Mouse (Mus musculus) midbrain, postnatal 0 days (tissue): Measurements from ENCODE around the gene Pip5k1b. TPM values are rescaled to one million over a fixed set of nuclear protein-coding genes. Genes with fewer than 3 reads are reported as not detected.

ENCODE experiments used
- ATAC-seq: fragments of 200-750 bp; cut with Nextera tagmentation; 2 replicates; pipeline ENCODE4 v1.8.0; 2017; ENCODE audit warnings: moderate number of reproducible peaks, mild to moderate bottlenecking, moderate TSS enrichment, moderate library complexity; ENCODE audit not compliant: low FRiP score
- DNase-seq: peaks from one replicate; pipeline ENCODE4 v3.0.0-alpha.2; 2015; ENCODE audit warnings: low spot score
- H3K27ac ChIP-seq: fragments of 300-500 bp; sonication (generic); 2 replicates; pipeline ENCODE4 v1.5.1; 2014; ENCODE audit warnings: low read depth, mild to moderate bottlenecking, low read length, mixed read lengths
- H3K27me3 ChIP-seq: fragments of 300-500 bp; sonication (generic); 2 replicates; pipeline ENCODE4 v1.6.1; 2014; ENCODE audit warnings: low read length, control low read depth, mixed read lengths; ENCODE audit not compliant: insufficient read depth
- H3K36me3 ChIP-seq: fragments of 300-500 bp; sonication (generic); 2 replicates; pipeline ENCODE4 v1.6.1; 2014; ENCODE audit warnings: low read length, control low read depth, mixed read lengths; ENCODE audit not compliant: insufficient read depth
- H3K4me1 ChIP-seq: fragments of 300-500 bp; sonication (generic); 2 replicates; pipeline ENCODE4 v1.6.1; 2014; ENCODE audit warnings: mild to moderate bottlenecking, control low read depth, antibody characterized with exemption, low read length, mixed read lengths; ENCODE audit not compliant: insufficient read depth
- H3K4me2 ChIP-seq: fragments of 300-500 bp; sonication (generic); 2 replicates; pipeline ENCODE4 v1.6.1; 2014; ENCODE audit warnings: low read depth, mild to moderate bottlenecking, low read length, mixed read lengths; ENCODE audit not compliant: poor library complexity, severe bottlenecking
- H3K4me3 ChIP-seq: fragments of 300-500 bp; sonication (generic); 2 replicates; pipeline ENCODE4 v1.5.1; 2014; ENCODE audit warnings: low read depth, mild to moderate bottlenecking, low read length, moderate library complexity
- H3K9ac ChIP-seq: fragments of 300-500 bp; sonication (generic); replicated peaks from 2 replicates; pipeline ENCODE4 v1.6.1; 2014; ENCODE audit warnings: mild to moderate bottlenecking, low read length, moderate library complexity, mixed read lengths; ENCODE audit not compliant: poor library complexity, severe bottlenecking
- H3K9me3 ChIP-seq: fragments of 300-500 bp; sonication (generic); 2 replicates; pipeline ENCODE4 v1.6.1; 2016; ENCODE audit warnings: low read length, control low read depth
- CTCF ChIP-seq: IDR thresholded peaks from 2 replicates; pipeline ENCODE4 v1.5.1; 2016; ENCODE audit warnings: antibody characterized with exemption, mild to moderate bottlenecking
- WGBS: fragments of 180-500 bp; shearing (Covaris S2); extraction: QIAGEN DNeasy Blood & Tissue Kit; methylation state at CpG from one replicate; pipeline ENCODE4 v1.1.7; 2014; 5-methylcytosine and 5-hydroxymethylcytosine counted together
- polyA plus RNA-seq: library from polyadenylated mRNA; unstranded; fragments of >200 nt; fragmentation: Nextera tagmentation; extraction: Ambion mirVana; gene quantifications from 2 replicates; pipeline ENCODE4 v1.2.1, GENCODE M21; 2015
- total RNA-seq: library from RNA; depleted of rRNA; stranded (reverse); fragments of >200 nt; gene quantifications from 2 replicates; pipeline ENCODE4 v1.2.3, GENCODE M21; 2014

Pip5k1b gene
- total and polyA plus RNA-seq, 2 experiments from 2014 or later: 0.86 to 3.0 TPM

DNA sequence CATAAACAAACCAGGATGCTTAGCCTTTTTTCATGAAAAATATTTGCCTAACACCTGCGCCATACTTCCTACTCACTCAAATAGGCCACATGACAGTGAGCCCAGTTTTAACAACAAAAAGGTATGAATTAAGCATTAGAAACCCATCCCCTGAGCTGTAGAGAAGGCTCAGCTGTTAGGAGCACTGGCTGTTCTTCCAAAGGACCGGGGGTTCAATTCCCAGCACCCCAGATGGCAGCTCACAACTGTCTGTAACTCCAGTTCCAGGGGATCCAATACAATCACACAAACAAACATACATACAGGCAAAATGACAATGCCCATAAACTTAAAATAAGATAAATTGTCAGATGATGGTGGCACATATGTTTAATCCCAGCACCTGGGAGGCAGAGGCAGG lies 5.7 kb downstream of the Pip5k1b start:
- H3K9ac ChIP-seq: no peak overlapping the region
- no peak overlapping the region for H3K27ac ChIP-seq
- no peak for DNase-seq
- H3K4me3 ChIP-seq: no peak overlapping the region
- no peaks in the 10 kb centered on the region for H3K27me3 ChIP-seq
- WGBS: 100% methylated on average over 2 of the region's 2 CpGs
- no peak for ATAC-seq
- H3K4me1 ChIP-seq: no peaks in the 10 kb centered on the region
- no peaks in the 10 kb centered on the region for H3K9me3 ChIP-seq
- TF ChIP-seq CTCF: no peak
- no peak overlapping the region for H3K4me2 ChIP-seq
- H3K36me3 ChIP-seq: no peaks in the 10 kb centered on the region

DNA sequence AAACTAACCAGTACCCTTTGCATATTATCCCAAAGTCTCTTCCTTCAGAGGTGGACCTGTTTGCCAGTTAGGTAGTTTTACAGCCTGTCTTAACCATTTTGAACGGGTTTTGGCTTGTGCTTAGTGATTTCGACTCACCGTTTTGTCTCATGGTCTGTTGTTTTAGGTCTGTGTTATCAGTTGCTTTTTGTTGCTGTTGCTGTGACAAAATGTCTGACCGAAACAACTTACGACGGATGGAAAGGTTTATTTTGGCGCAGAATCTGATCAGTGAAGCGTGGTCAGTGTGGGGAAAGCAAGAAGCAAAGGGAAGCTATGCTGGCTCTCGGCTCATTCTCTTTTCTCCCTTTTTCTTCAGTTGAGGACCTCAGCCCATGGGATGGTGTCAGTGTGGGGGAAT lies 7.3 kb downstream of the Pip5k1b start:
- Histone ChIP-seq H3K9me3 (no peaks in the 10 kb centered on the region), H3K4me3 (no peak overlapping the region), H3K27ac (no peak overlapping the region), H3K4me2 (no peak overlapping the region), H3K27me3 (no peaks in the 10 kb centered on the region), H3K4me1 (no peaks in the 10 kb centered on the region), H3K9ac (no peak overlapping the region), H3K36me3 (no peaks in the 10 kb centered on the region)
- WGBS: 97% methylated on average over 9 of the region's 9 CpGs
- DNase-seq (no peak), ATAC-seq (no peak)
- no peak for TF ChIP-seq CTCF

DNA sequence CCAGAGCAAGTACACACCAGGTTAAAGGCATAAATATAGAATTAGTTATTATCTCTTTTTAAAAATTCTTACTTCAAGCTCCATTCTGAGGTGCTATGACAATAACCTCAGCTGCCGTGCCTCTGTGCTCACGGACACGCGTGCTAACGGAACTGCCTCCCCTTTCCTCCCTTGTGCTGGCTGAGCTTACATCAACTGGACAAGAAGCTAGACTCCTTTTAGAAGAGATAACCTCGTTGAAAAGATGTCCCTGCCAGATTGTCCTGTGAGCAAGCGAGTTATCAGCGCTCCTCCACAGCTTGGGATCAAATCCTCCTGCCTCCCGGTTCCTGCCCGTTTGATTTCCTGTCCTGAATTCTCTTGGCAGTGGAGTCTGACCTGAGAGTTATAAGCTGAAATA lies 9.5 kb downstream of the Pip5k1b start:
- Histone ChIP-seq H3K4me2 (no peak overlapping the region), H3K27ac (no peak overlapping the region), H3K27me3 (no peaks in the 10 kb centered on the region), H3K9ac (no peak overlapping the region), H3K36me3 (no peaks in the 10 kb centered on the region), H3K4me1 (no peaks in the 10 kb centered on the region), H3K4me3 (no peak overlapping the region), H3K9me3 (no peaks in the 10 kb centered on the region)
- no peak for TF ChIP-seq CTCF
- ATAC-seq: no peak
- WGBS: 85% methylated on average over 10 of the region's 10 CpGs
- no peak for DNase-seq

GRCm38 (mm10) chr19:24543386-24544350 lies 12.0 kb downstream of the Pip5k1b start:
- WGBS: 63% methylated on average over 14 of the region's 14 CpGs

DNA sequence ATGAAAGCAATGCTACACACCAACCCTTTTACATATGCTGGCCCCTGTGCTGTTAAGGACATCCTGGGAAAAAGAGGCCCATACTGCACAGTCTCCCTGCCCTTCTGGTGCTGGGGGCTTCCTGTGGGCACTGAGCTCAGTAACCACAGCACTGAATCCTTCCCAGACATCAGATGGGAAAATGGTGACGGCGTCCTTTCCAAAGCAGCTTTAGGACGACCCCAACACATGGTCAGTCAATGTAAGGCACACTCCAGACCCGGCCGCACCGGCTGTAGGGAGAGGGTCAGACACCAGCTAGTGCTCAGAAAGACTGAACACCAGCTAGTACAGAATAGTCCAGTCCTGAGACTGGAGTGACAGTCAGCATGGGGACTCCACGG lies 13.4 kb downstream of the Pip5k1b start:
- no peak overlapping the region for H3K27ac ChIP-seq
- no peak for DNase-seq
- no peak overlapping the region for H3K9ac ChIP-seq
- no peak overlapping the region for H3K4me3 ChIP-seq
- H3K4me1 ChIP-seq: no peaks in the 10 kb centered on the region
- TF ChIP-seq CTCF: no peak
- H3K27me3 ChIP-seq: no peaks in the 10 kb centered on the region
- H3K4me2 ChIP-seq: no peak overlapping the region
- 94% methylated on average over 7 of the region's 7 CpGs for WGBS
- no peak for ATAC-seq
- H3K36me3 ChIP-seq: no peaks in the 10 kb centered on the region
- H3K9me3 ChIP-seq: no peaks in the 10 kb centered on the region

More at GRCm38 (mm10) chr19:24543386-24544350, 12.0 kb downstream of the Pip5k1b start:
- Histone ChIP-seq H3K36me3 (no peaks in the 10 kb centered on the region), H3K4me1 (no peaks in the 10 kb centered on the region), H3K4me2 (no peak overlapping the region), H3K9ac (no peak overlapping the region), H3K4me3 (no peak overlapping the region), H3K27me3 (no peaks in the 10 kb centered on the region), H3K27ac (no peak overlapping the region), H3K9me3 (no peaks in the 10 kb centered on the region)
- no peak for DNase-seq
- no peak for ATAC-seq
- no peak for TF ChIP-seq CTCF

DNA sequence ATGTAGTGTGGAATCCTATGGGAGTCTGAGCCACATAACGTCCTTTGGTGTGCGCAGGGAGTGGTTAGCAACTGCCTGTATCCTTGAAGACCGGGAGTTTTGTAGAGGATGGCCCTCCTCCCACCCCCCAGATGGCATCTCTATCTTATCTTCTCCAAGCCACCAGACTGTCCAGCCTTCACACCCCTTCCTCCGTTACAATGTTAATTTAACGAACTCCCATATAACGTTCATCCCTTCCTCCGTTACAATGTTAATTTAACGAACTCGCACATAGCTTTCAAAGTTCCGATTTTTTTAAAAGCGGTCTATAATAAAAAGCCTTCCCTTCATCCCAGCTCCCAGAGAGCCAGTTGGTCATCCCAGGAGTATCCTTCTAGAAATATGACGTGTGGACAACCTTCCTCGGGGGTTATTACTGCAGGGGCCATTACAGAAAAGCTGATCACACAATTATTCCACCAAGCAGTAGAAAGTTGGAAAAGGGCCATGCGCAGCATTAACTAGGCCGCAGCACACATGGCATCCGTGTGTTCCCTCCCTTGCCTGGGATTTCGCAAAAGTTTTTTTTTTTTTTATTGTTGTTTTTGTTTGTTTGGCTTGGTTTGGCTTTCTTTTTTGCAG lies 13.9 kb downstream of the Pip5k1b start:
- Histone ChIP-seq H3K9me3 (no peaks in the 10 kb centered on the region), H3K27me3 (no peaks in the 10 kb centered on the region), H3K4me2 (no peak overlapping the region), H3K4me1 (no peaks in the 10 kb centered on the region), H3K4me3 (no peak overlapping the region), H3K9ac (no peak overlapping the region), H3K36me3 (no peaks in the 10 kb centered on the region), H3K27ac (no peak overlapping the region)
- ATAC-seq: no peak
- no peak for TF ChIP-seq CTCF
- 90% methylated on average over 17 of the region's 17 CpGs for WGBS
- DNase-seq: no peak
